Mouse (Mus musculus): ENCODE results near the gene Olfr1347. TPM values are rescaled to one million over a fixed set of nuclear protein-coding genes. Genes with fewer than 3 reads are reported as not detected.
"Not testable (repeated sequence)": the region's sequence is repeated elsewhere in the genome, so short reads cannot be mapped to it uniquely, and the experiment has no call there.

Olfr1347 gene
- polyA plus RNA-seq, 1 experiment from 2014 or later, result not detected

GRCm38 (mm10) chr7:6486841-6487240, 12.7 kb downstream of the Olfr1347 start, which contains the start of gene Olfr5:
Gene Olfr5 (minus strand): TSS chr7:6486941.
- WGBS, result 18% methylated on average over 2 of the region's 2 CpGs
- Histone ChIP-seq H3K4me2 (replicated peaks; ENCODE audit: low read depth) (no peak within 1 kb of the TSS), H3K36me3 (ENCODE audit: control insufficient read depth, insufficient read depth) (no peaks in the 10 kb centered on the region), H3K4me1 (replicated peaks; ENCODE audit: control insufficient read depth, insufficient read depth, low read length) (no peaks in the 10 kb centered on the region), H3K27me3 (replicated peaks; ENCODE audit: control insufficient read depth, insufficient read depth, low read length) (no peaks in the 10 kb centered on the region), H3K27ac (ENCODE audit: low read depth, low read length) (no peak within 1 kb of the TSS), H3K9ac (ENCODE audit: low read depth, low read length) (no peak within 1 kb of the TSS), H3K9me3 (ENCODE audit: control insufficient read depth) (no peaks in the 10 kb centered on the region), H3K4me3 (ENCODE audit: low read depth, low read length) (no peak within 1 kb of the TSS)
- ATAC-seq, result no peak
- TF ChIP-seq CTCF (IDR thresholded peaks at IDR 0.05; ENCODE audit: low read depth), result no peak

DNA sequence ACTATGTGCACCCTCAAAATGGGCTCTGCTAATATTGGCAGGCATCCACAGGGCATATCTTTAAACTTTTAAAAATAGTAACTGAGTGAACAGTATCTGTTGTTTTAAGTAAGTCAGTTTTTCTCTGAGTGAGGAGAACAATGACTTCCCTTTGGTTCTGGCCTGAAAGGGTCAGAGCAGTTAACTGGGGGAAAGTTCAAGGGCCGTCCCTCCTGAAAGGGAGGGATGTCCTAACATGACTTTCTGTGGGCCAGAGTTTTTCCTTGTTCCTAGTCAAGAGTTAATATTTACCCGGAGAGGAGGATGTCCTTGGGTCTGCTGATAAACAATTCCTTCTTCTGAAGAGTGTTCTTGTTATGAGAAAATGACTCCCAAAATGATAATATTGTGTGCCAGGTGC, 21.9 kb downstream of the Olfr1347 start:
- not testable (repeated sequence) for H3K27ac ChIP-seq (ENCODE audit: low read depth, low read length)

GRCm38 (mm10) chr7:6466951-6467350, 32.6 kb downstream of the Olfr1347 start, which contains the start of gene Olfr1346:
Gene Olfr1346 (plus strand): TSS chr7:6467101.
- no peaks in the 10 kb centered on the region for H3K27me3 ChIP-seq (replicated peaks; ENCODE audit: control insufficient read depth, insufficient read depth, low read length)
- no peak for ATAC-seq
- H3K9ac ChIP-seq (ENCODE audit: low read depth, low read length), result no peak within 1 kb of the TSS
- H3K9me3 ChIP-seq (ENCODE audit: control insufficient read depth), result no peaks in the 10 kb centered on the region
- H3K27ac ChIP-seq (ENCODE audit: low read depth, low read length), result no peak within 1 kb of the TSS
- TF ChIP-seq CTCF (IDR thresholded peaks at IDR 0.05; ENCODE audit: low read depth), result no peak
- H3K4me2 ChIP-seq (replicated peaks; ENCODE audit: low read depth), result no peak within 1 kb of the TSS
- H3K4me3 ChIP-seq (ENCODE audit: low read depth, low read length), result no peak within 1 kb of the TSS
- no peaks in the 10 kb centered on the region for H3K36me3 ChIP-seq (ENCODE audit: control insufficient read depth, insufficient read depth)
- no peaks in the 10 kb centered on the region for H3K4me1 ChIP-seq (replicated peaks; ENCODE audit: control insufficient read depth, insufficient read depth, low read length)

More for the DNA sequence above, 21.9 kb downstream of the Olfr1347 start:
- H3K27me3 ChIP-seq (replicated peaks; ENCODE audit: control insufficient read depth, insufficient read depth, low read length); H3K9ac ChIP-seq (ENCODE audit: low read depth, low read length); H3K4me2 ChIP-seq (replicated peaks; ENCODE audit: low read depth); H3K9me3 ChIP-seq (ENCODE audit: control insufficient read depth); H3K4me3 ChIP-seq (ENCODE audit: low read depth, low read length); ATAC-seq; H3K36me3 ChIP-seq (ENCODE audit: control insufficient read depth, insufficient read depth); H3K4me1 ChIP-seq (replicated peaks; ENCODE audit: control insufficient read depth, insufficient read depth, low read length): not testable (repeated sequence)
- 50% methylated on average over 2 of the region's 2 CpGs for WGBS

- no peaks in the 10 kb centered on the region for H3K9me3 ChIP-seq (ENCODE audit: control insufficient read depth)
- no peaks in the 10 kb centered on the region for H3K27me3 ChIP-seq (replicated peaks; ENCODE audit: control insufficient read depth, insufficient read depth, low read length)
- H3K4me1 ChIP-seq (replicated peaks; ENCODE audit: control insufficient read depth, insufficient read depth, low read length), result no peaks in the 10 kb centered on the region
- no peak overlapping the region for H3K4me2 ChIP-seq (replicated peaks; ENCODE audit: low read depth)
- TF ChIP-seq CTCF (IDR thresholded peaks at IDR 0.05; ENCODE audit: low read depth), result no peak
- H3K4me3 ChIP-seq (ENCODE audit: low read depth, low read length), result no peak overlapping the region
- WGBS, result 40% methylated on average over 3 of the region's 3 CpGs
- no peak overlapping the region for H3K27ac ChIP-seq (ENCODE audit: low read depth, low read length)
- no peaks in the 10 kb centered on the region for H3K36me3 ChIP-seq (ENCODE audit: control insufficient read depth, insufficient read depth)
- no peak for ATAC-seq
- H3K9ac ChIP-seq (ENCODE audit: low read depth, low read length), result no peak overlapping the region
These were observed 43.2 kb downstream of the Olfr1347 start for GRCm38 (mm10) chr7:6456399-6456798.

- Histone ChIP-seq H3K9me3 (ENCODE audit: control insufficient read depth) (no peaks in the 10 kb centered on the region), H3K4me2 (replicated peaks; ENCODE audit: low read depth) (no peak within 1 kb of the TSS), H3K36me3 (ENCODE audit: control insufficient read depth, insufficient read depth) (no peaks in the 10 kb centered on the region), H3K9ac (ENCODE audit: low read depth, low read length) (no peak within 1 kb of the TSS), H3K4me1 (replicated peaks; ENCODE audit: control insufficient read depth, insufficient read depth, low read length) (no peaks in the 10 kb centered on the region), H3K27ac (ENCODE audit: low read depth, low read length) (no peak within 1 kb of the TSS), H3K27me3 (replicated peaks; ENCODE audit: control insufficient read depth, insufficient read depth, low read length) (no peaks in the 10 kb centered on the region), H3K4me3 (ENCODE audit: low read depth, low read length) (no peak within 1 kb of the TSS)
- TF ChIP-seq CTCF (IDR thresholded peaks at IDR 0.05; ENCODE audit: low read depth), result no peak
- no peak for ATAC-seq
These were observed 43.7 kb downstream of the Olfr1347 start, which contains the start of gene Olfr1336 for GRCm38 (mm10) chr7:6455868-6456267. Gene Olfr1336 (plus strand): TSS chr7:6456168.

- Histone ChIP-seq H3K4me2 (replicated peaks; ENCODE audit: low read depth) (no peak overlapping the region), H3K27me3 (replicated peaks; ENCODE audit: control insufficient read depth, insufficient read depth, low read length) (no peaks in the 10 kb centered on the region), H3K36me3 (ENCODE audit: control insufficient read depth, insufficient read depth) (no peaks in the 10 kb centered on the region), H3K27ac (ENCODE audit: low read depth, low read length) (no peak overlapping the region), H3K9me3 (ENCODE audit: control insufficient read depth) (no peaks in the 10 kb centered on the region), H3K4me3 (ENCODE audit: low read depth, low read length) (no peak overlapping the region), H3K4me1 (replicated peaks; ENCODE audit: control insufficient read depth, insufficient read depth, low read length) (no peaks in the 10 kb centered on the region), H3K9ac (ENCODE audit: low read depth, low read length) (no peak overlapping the region)
- 83% methylated on average over 5 of the region's 5 CpGs for WGBS
- TF ChIP-seq CTCF (IDR thresholded peaks at IDR 0.05; ENCODE audit: low read depth), result no peak
- ATAC-seq, result no peak
These were observed 51.8 kb downstream of the Olfr1347 start for GRCm38 (mm10) chr7:6447771-6448170.

GRCm38 (mm10) chr7:6441173-6441572, 58.4 kb downstream of the Olfr1347 start:
- no peaks in the 10 kb centered on the region for H3K4me1 ChIP-seq (replicated peaks; ENCODE audit: control insufficient read depth, insufficient read depth, low read length)
- H3K27ac ChIP-seq (ENCODE audit: low read depth, low read length), result no peak overlapping the region
- no peaks in the 10 kb centered on the region for H3K9me3 ChIP-seq (ENCODE audit: control insufficient read depth)
- ATAC-seq, result no peak
- H3K4me2 ChIP-seq (replicated peaks; ENCODE audit: low read depth), result no peak overlapping the region
- H3K4me3 ChIP-seq (ENCODE audit: low read depth, low read length), result no peak overlapping the region
- 42% methylated on average over 2 of the region's 2 CpGs for WGBS
- no peaks in the 10 kb centered on the region for H3K27me3 ChIP-seq (replicated peaks; ENCODE audit: control insufficient read depth, insufficient read depth, low read length)
- no peak for TF ChIP-seq CTCF (IDR thresholded peaks at IDR 0.05; ENCODE audit: low read depth)
- no peaks in the 10 kb centered on the region for H3K36me3 ChIP-seq (ENCODE audit: control insufficient read depth, insufficient read depth)
- no peak overlapping the region for H3K9ac ChIP-seq (ENCODE audit: low read depth, low read length)

All from intestine, postnatal 0 days (tissue).